18 mouse cellular contexts compared by ENCODE assay signal in genomic region chr16:34329876-34330275, GRCm38 (mm10).
DNase-seq lines count a peak whose midpoint lies in the region; ATAC-seq and TF ChIP-seq lines count a peak whose summit lies in the region.
"Had no signal": no experiment of that assay in that cellular context is flagged by ENCODE, and none has a peak within 500 bp of the region (broad histone marks: within the 10 kb centered on the region; RNA-seq: fewer than 3 reads in every experiment).

No protein-coding gene starts in this region.

- no peak for ATAC-seq in heart, embryonic 16.5 days (replicated peaks; ENCODE audit: extremely low read depth, insufficient read depth, low FRiP score)
- peak; percentile 20; the same call in 1 of the 2 replicates for ATAC-seq in forebrain, embryonic 15.5 days (replicated peaks)
- ATAC-seq in midbrain, embryonic 15.5 days (replicated peaks): peak; percentile 65
- no peak for ATAC-seq in stomach, postnatal 0 days (ENCODE audit: low FRiP score, low TSS enrichment)
- ATAC-seq: activated CD4-positive, CD25-positive, alpha-beta regulatory T cell, adult 4 months; Patski had no signal

- peak overlapping the region; percentile 30; the same call in 1 of the 2 replicates for H3K27ac ChIP-seq in heart, embryonic 16.5 days (ENCODE audit: low read length)
- peak overlapping the region; percentile 65 for H3K27ac ChIP-seq in forebrain, embryonic 15.5 days (replicated peaks)
- H3K27ac ChIP-seq in midbrain, embryonic 15.5 days: peak overlapping the region; percentile 72
- no peak overlapping the region for H3K27ac ChIP-seq in stomach, postnatal 0 days (replicated peaks)
- H3K27ac ChIP-seq: embryonic facial prominence, embryonic 13.5 days; limb, embryonic 13.5 days; liver, embryonic 14.5 days had no signal

- TF ChIP-seq CTCF in brain, embryonic 14.5 days (IDR thresholded peaks at IDR 0.05; ENCODE audit: borderline replicate concordance, extremely low read depth, insufficient read depth, insufficient read length): no peak
- TF ChIP-seq CTCF in stomach, postnatal 0 days (IDR thresholded peaks at IDR 0.05; ENCODE audit: low read depth): no peak

- no peak overlapping the region for H3K9ac ChIP-seq in heart, embryonic 16.5 days (ENCODE audit: low read length)
- H3K9ac ChIP-seq in forebrain, embryonic 15.5 days (replicated peaks): no peak overlapping the region
- no peak overlapping the region for H3K9ac ChIP-seq in midbrain, embryonic 15.5 days
- H3K9ac ChIP-seq in stomach, postnatal 0 days (ENCODE audit: low read length): no peak overlapping the region
- H3K9ac ChIP-seq: embryonic facial prominence, embryonic 13.5 days; limb, embryonic 13.5 days; liver, embryonic 14.5 days had no signal

- TF ChIP-seq POLR2A in brain, embryonic 14.5 days (IDR thresholded peaks at IDR 0.05; ENCODE audit: borderline replicate concordance, extremely low read depth, insufficient read depth, insufficient read length, poor library complexity, severe bottlenecking): no peak

- no peaks in the 10 kb centered on the region for H3K27me3 ChIP-seq in heart, embryonic 16.5 days (ENCODE audit: control insufficient read depth, insufficient read depth, low read length)
- H3K27me3 ChIP-seq in forebrain, embryonic 15.5 days: no peaks in the 10 kb centered on the region
- H3K27me3 ChIP-seq in midbrain, embryonic 15.5 days (replicated peaks): no peaks in the 10 kb centered on the region
- no peaks in the 10 kb centered on the region for H3K27me3 ChIP-seq in stomach, postnatal 0 days (ENCODE audit: control insufficient read depth, insufficient read depth, low read length)
- H3K27me3 ChIP-seq: embryonic facial prominence, embryonic 13.5 days; limb, embryonic 13.5 days; Patski had no signal

- H3K4me2 ChIP-seq in heart, embryonic 16.5 days (ENCODE audit: low read depth, low read length): no peak overlapping the region
- H3K4me2 ChIP-seq in forebrain, embryonic 15.5 days (replicated peaks): peak overlapping the region; percentile 22
- peak overlapping the region; percentile 24; the same call in 1 of the 2 replicates for H3K4me2 ChIP-seq in midbrain, embryonic 15.5 days
- H3K4me2 ChIP-seq in stomach, postnatal 0 days (replicated peaks; ENCODE audit: low read depth): no peak overlapping the region
- H3K4me2 ChIP-seq: embryonic facial prominence, embryonic 13.5 days had no signal

- H3K9me3 ChIP-seq in heart, embryonic 16.5 days (replicated peaks; ENCODE audit: control insufficient read depth, low read length): no peaks in the 10 kb centered on the region
- H3K9me3 ChIP-seq in forebrain, embryonic 15.5 days: no peaks in the 10 kb centered on the region
- H3K9me3 ChIP-seq in midbrain, embryonic 15.5 days: no peaks in the 10 kb centered on the region
- no peaks in the 10 kb centered on the region for H3K9me3 ChIP-seq in stomach, postnatal 0 days (ENCODE audit: control insufficient read depth, low read length)
- H3K9me3 ChIP-seq: embryonic facial prominence, embryonic 13.5 days; limb, embryonic 13.5 days had no signal

- no peak overlapping the region for H3K4me3 ChIP-seq in heart, embryonic 16.5 days (ENCODE audit: low read length)
- H3K4me3 ChIP-seq in forebrain, embryonic 15.5 days: no peak overlapping the region
- H3K4me3 ChIP-seq in midbrain, embryonic 15.5 days: no peak overlapping the region
- no peak overlapping the region for H3K4me3 ChIP-seq in stomach, postnatal 0 days (ENCODE audit: low read depth, low read length)
- H3K4me3 ChIP-seq: embryonic facial prominence, embryonic 13.5 days; limb, embryonic 13.5 days; myocyte had no signal

- WGBS in heart, embryonic 16.5 days: 74% methylated on average over 9 of the region's 9 CpGs
- 16% methylated on average over 9 of the region's 9 CpGs for WGBS in forebrain, embryonic 15.5 days
- WGBS in midbrain, embryonic 15.5 days: 32% methylated on average over 9 of the region's 9 CpGs
- 62% methylated on average over 9 of the region's 9 CpGs for WGBS in stomach, postnatal 0 days

- H3K4me1 ChIP-seq in heart, embryonic 16.5 days (ENCODE audit: control insufficient read depth, insufficient read depth, low read length): peaks cover 30% of the 10 kb centered on the region
- H3K4me1 ChIP-seq in forebrain, embryonic 15.5 days: peaks cover 32% of the 10 kb centered on the region
- H3K4me1 ChIP-seq in midbrain, embryonic 15.5 days: peaks cover 28% of the 10 kb centered on the region
- H3K4me1 ChIP-seq in stomach, postnatal 0 days (replicated peaks; ENCODE audit: control insufficient read depth, insufficient read depth): no peaks in the 10 kb centered on the region

- DNase-seq in heart, adult 18-20 months: no peak
- DNase-seq in brain, embryonic 14.5 days (ENCODE audit: low read depth): peak; percentile 85
- no peak for DNase-seq in thymus, postnatal 36 days
- DNase-seq in spleen, adult 18-20 months: no peak
- no peak for DNase-seq in stomach, postnatal 0 days (ENCODE audit: low spot score)
- DNase-seq: adrenal gland, postnatal 25 days; kidney, postnatal 14 days; layer of hippocampus, adult 9-11 months; thymus, postnatal 4 days had no signal

- H3K36me3 ChIP-seq in heart, embryonic 16.5 days (ENCODE audit: control insufficient read depth, insufficient read depth): no peaks in the 10 kb centered on the region
- H3K36me3 ChIP-seq in forebrain, embryonic 15.5 days: peaks cover 6% of the 10 kb centered on the region
- no peaks in the 10 kb centered on the region for H3K36me3 ChIP-seq in midbrain, embryonic 15.5 days (replicated peaks)
- H3K36me3 ChIP-seq in stomach, postnatal 0 days (ENCODE audit: control insufficient read depth, insufficient read depth, low read length): no peaks in the 10 kb centered on the region

- TF ChIP-seq EP300 in stomach, postnatal 0 days (optimal IDR thresholded peaks at IDR 0.05): no peak

Comparison
In these comparisons a context has a peak if more than half of its experiments do, and no peak if none do; other contexts are left out.
1. ATAC-seq: peak in forebrain, embryonic 15.5 days (single experiment) and midbrain, embryonic 15.5 days (single experiment); none in heart, embryonic 16.5 days (single experiment) and stomach, postnatal 0 days (single experiment).
2. H3K4me2 ChIP-seq: peak in forebrain, embryonic 15.5 days (single experiment) and midbrain, embryonic 15.5 days (single experiment); none in heart, embryonic 16.5 days (single experiment) and stomach, postnatal 0 days (single experiment).